Mouse (Mus musculus) bone marrow macrophage, adult 2 months (primary cell): Measurements from ENCODE around the gene Tm4sf1. TPM values are rescaled to one million over a fixed set of nuclear protein-coding genes. Genes with fewer than 3 reads are reported as not detected.

Experiments used
- H3K27ac ChIP-seq: 2 replicates; pipeline ENCODE4 v1.5.1; 2012; ENCODE audit warnings: low read depth, low read length; ENCODE audit not compliant: insufficient read depth
- H3K4me1 ChIP-seq: 2 replicates; pipeline ENCODE4 v1.6.1; 2012; ENCODE audit warnings: low read length; ENCODE audit not compliant: control insufficient read depth, insufficient read depth
- H3K4me3 ChIP-seq: 2 replicates; pipeline ENCODE4 v1.5.1; 2012; ENCODE audit warnings: mild to moderate bottlenecking, low read length, moderate library complexity; ENCODE audit not compliant: insufficient read depth
- CTCF ChIP-seq: IDR thresholded peaks from 2 replicates; pipeline ENCODE4 v1.5.1; 2012; ENCODE audit warnings: low read depth, mild to moderate bottlenecking, low read length, moderate library complexity
- POLR2A ChIP-seq: IDR thresholded peaks from 2 replicates; pipeline ENCODE4 v1.6.1; 2012; ENCODE audit warnings: mild to moderate bottlenecking, low read depth, low read length, borderline replicate concordance
- polyA plus RNA-seq: library from polyadenylated mRNA; stranded (reverse); fragments of >200 nt; gene quantifications from 2 replicates; pipeline ENCODE4 v1.2.4, GENCODE M21; 2012; ENCODE audit not compliant: missing spikeins, insufficient read depth, insufficient read length

Tm4sf1 gene
- 1.1 and 2.0 TPM in 2 replicates for polyA plus RNA-seq

GRCm38 (mm10) chr3:57301921-57302539, at the start of gene Tm4sf1:
Gene Tm4sf1 (minus strand): TSS chr3:57301988.
- TF ChIP-seq CTCF (no peak), POLR2A (no peak)
- Histone ChIP-seq H3K27ac (no peak within 1 kb of the TSS), H3K4me3 (no peak within 1 kb of the TSS), H3K4me1 (0 out of 2 replicates have a peak, but pooled peaks cover 2% of the 10 kb centered on the region)

- H3K27ac ChIP-seq, result no peak overlapping the region
Observed at GRCm38 (mm10) chr3:57344811-57345210, 43.0 kb upstream of the Tm4sf1 start.

GRCm38 (mm10) chr3:57343837-57344607, 42.2 kb upstream of the Tm4sf1 start:
- Histone ChIP-seq H3K4me3 (no peak overlapping the region), H3K4me1 (no peaks in the 10 kb centered on the region), H3K27ac (no peak overlapping the region)
- TF ChIP-seq CTCF, result no peak
- no peak for TF ChIP-seq POLR2A

More at GRCm38 (mm10) chr3:57344811-57345210, 43.0 kb upstream of the Tm4sf1 start:
- TF ChIP-seq POLR2A (no peak), CTCF (no peak)
- no peaks in the 10 kb centered on the region for H3K4me1 ChIP-seq
- no peak overlapping the region for H3K4me3 ChIP-seq

DNA sequence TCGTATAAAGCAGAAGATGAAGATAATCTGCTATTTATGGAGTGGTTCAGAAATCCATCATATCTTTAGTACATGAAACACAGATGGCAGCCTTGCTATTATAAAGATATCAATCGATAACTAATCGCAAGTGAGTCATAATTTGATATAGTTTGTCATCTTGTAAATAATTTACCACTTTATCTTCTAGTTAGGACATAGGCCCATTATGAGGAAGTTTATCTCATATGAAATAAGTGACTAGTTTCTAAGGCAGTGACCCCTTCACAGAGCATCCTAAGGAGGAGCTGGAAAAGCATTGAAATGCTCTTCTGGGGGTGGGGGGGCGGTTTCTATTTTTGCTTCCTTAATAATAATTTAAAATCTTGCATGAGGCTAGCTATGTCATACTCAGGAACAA, 41.2 kb upstream of the Tm4sf1 start:
- TF ChIP-seq POLR2A (no peak), CTCF (no peak)
- H3K4me3 ChIP-seq, result no peak overlapping the region
- no peaks in the 10 kb centered on the region for H3K4me1 ChIP-seq
- H3K27ac ChIP-seq, result no peak overlapping the region

DNA sequence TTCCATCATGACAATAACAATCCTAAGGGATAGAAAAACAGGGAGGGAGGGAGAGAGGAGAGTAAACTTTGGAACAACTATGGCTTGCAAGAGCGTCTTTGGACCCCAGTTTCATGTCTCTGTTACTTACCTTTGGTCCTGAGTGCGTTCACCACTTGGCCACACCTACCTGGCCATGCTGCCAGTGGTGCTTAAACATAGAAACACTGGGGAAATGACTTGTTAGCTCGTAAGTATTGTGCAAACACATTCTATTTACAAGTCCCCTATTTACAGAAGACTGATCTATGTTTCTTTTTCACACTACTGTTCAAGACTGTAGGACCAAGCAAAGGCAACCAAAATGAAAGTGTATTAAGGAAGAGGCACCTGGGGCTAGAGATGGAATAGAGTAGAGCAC, 39.5 kb upstream of the Tm4sf1 start:
- TF ChIP-seq POLR2A (no peak), CTCF (no peak)
- H3K27ac ChIP-seq, result no peak overlapping the region
- no peak overlapping the region for H3K4me3 ChIP-seq
- no peaks in the 10 kb centered on the region for H3K4me1 ChIP-seq

DNA sequence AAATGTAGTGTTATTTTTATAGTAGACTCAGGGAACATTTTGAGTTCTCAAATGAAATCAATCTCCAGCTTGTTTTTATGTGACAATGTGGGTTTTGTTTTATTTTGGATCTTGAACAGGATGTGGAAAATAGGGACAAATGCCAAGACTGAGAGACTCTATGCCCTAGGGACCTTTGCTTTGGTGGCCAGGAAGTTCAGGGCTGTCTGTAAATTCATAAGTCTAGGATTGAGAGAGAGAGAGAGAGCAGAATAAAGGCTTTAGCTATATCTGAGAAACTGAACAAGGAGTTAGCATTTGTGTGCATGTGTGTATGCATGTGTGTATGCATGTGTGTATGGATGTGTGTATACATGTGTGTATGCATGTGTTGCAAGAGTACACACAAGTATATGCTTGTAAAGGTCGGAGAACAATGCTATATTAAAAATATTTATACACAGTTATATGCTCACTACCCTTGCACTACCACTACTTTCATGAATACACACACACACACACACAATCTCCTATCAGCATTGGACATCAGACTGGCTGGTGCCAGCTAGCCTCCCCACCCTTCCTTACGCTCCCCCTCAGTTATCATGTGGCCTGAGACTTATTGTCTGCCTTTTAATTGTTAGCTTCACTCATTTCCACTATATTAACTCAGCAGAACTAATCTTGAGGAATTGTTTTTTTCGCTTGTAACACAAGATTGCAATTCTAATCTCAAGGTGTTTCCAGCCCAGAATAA, 33.5 kb upstream of the Tm4sf1 start:
- H3K4me1 ChIP-seq, result no peaks in the 10 kb centered on the region
- no peak overlapping the region for H3K27ac ChIP-seq
- H3K4me3 ChIP-seq, result no peak overlapping the region
- TF ChIP-seq CTCF (no peak), POLR2A (no peak)

DNA sequence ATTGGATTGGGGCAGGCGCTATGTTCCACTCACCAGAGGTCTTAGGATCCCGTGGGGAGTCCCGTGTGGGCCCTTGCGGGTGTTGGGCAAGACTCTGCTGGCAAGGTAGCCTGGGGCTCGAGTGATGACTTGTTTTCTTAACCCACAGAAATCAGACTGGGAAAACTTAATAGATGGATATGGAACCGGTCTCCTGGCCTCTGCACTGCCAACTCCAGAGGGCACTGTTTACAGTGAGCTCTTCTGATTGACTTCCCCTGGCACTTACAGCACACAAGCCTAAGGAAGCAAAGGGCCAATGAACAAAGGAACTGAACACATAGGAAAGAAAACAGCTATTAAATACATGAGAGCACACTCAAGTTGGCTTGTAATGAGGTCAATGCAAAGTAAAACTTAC, 26.2 kb upstream of the Tm4sf1 start:
- no peak for TF ChIP-seq POLR2A
- TF ChIP-seq CTCF, result no peak

DNA sequence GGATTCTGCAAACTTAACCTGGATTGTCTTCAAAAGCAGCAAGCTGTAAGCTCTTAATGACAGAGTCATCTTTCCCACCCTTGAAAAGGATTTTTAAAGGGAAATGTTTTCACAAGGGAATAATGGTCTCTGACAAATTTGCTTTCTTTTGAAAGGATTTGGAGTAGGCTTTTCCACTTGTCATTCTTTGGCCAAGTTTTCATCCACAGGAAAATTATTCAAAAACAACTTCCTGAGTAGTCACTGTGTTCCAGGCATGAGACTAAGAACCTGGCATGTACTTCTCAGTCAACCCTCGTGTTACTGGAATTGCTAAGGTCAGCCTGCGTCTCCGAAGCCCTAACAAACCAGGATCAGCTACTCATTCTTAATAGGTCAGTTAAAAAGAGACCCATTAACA, 5.3 kb upstream of the Tm4sf1 start:
- Histone ChIP-seq H3K4me1 (0 out of 2 replicates have a peak, but pooled peaks cover 2% of the 10 kb centered on the region), H3K27ac (no peak overlapping the region), H3K4me3 (no peak overlapping the region)
- TF ChIP-seq CTCF (no peak), POLR2A (no peak)

More for the DNA sequence above, 26.2 kb upstream of the Tm4sf1 start:
- Histone ChIP-seq H3K4me3 (no peak overlapping the region), H3K27ac (no peak overlapping the region), H3K4me1 (no peaks in the 10 kb centered on the region)

DNA sequence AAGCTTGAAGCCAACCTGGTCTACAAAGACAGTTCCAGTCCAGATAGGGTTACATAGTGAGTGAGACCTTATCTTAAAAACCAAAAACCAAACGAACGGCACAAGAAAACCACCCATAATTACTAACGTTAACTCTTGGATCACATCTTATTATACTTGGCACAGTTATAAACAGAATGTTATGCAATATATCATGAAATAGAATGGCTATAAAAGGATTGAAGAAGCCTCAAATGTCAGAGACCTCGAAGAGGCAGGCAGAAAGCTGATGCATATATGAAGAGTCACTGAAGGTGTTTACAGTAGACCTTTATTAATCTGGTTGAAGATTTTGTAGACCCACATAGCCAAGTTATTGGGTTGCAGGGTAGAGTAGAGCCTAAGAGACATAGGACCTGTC, 3.8 kb upstream of the Tm4sf1 start:
- Histone ChIP-seq H3K4me1 (0 out of 2 replicates have a peak, but pooled peaks cover 2% of the 10 kb centered on the region), H3K27ac (no peak overlapping the region), H3K4me3 (no peak overlapping the region)
- no peak for TF ChIP-seq POLR2A
- TF ChIP-seq CTCF, result no peak
